Mouse (Mus musculus) intestine, embryonic 14.5 days (tissue): ENCODE measurements around the gene Gm11639. TPM values are rescaled to one million over a fixed set of nuclear protein-coding genes. Genes with fewer than 3 reads are reported as not detected.

ENCODE experiments used
- ATAC-seq: fragments of 200-750 bp; cut with Nextera tagmentation; replicated peaks from 2 replicates; pipeline ENCODE4 v1.8.0; 2017; ENCODE audit warnings: low read depth, moderate number of reproducible peaks, moderate TSS enrichment, moderate library complexity; ENCODE audit not compliant: low FRiP score, low TSS enrichment
- DNase-seq: peaks from one replicate; pipeline ENCODE4 v3.0.0-alpha.2; 2018; ENCODE audit warnings: low spot score
- H3K27ac ChIP-seq: fragments of 300-500 bp; sonication (generic); 2 replicates; pipeline ENCODE4 v1.5.1; 2014; ENCODE audit warnings: low read depth, mild to moderate bottlenecking, control low read depth
- H3K27me3 ChIP-seq: fragments of 300-500 bp; sonication (generic); replicated peaks from 2 replicates; pipeline ENCODE4 v1.6.1; 2014; ENCODE audit warnings: low read length, control low read depth; ENCODE audit not compliant: control insufficient read depth, insufficient read depth
- H3K36me3 ChIP-seq: fragments of 300-500 bp; sonication (generic); 2 replicates; pipeline ENCODE4 v1.6.1; 2014; ENCODE audit warnings: low read length, control low read depth; ENCODE audit not compliant: control insufficient read depth, insufficient read depth
- H3K4me1 ChIP-seq: fragments of 300-500 bp; sonication (generic); replicated peaks from 2 replicates; pipeline ENCODE4 v1.6.1; 2014; ENCODE audit warnings: low read length, control low read depth, mixed read lengths; ENCODE audit not compliant: control insufficient read depth, insufficient read depth
- H3K4me2 ChIP-seq: fragments of 300-500 bp; sonication (generic); 2 replicates; pipeline ENCODE4 v1.6.1; 2014; ENCODE audit warnings: low read length
- H3K4me3 ChIP-seq: fragments of 300-500 bp; sonication (generic); 2 replicates; pipeline ENCODE4 v1.5.1; 2014; ENCODE audit warnings: low read depth, low read length, control low read depth, mixed read lengths
- H3K9ac ChIP-seq: fragments of 300-500 bp; sonication (generic); 2 replicates; pipeline ENCODE4 v1.6.1; 2014; ENCODE audit warnings: mild to moderate bottlenecking, low read length
- H3K9me3 ChIP-seq: fragments of 300-500 bp; sonication (generic); 2 replicates; pipeline ENCODE4 v1.6.1; 2016; ENCODE audit warnings: low read length, control low read depth; ENCODE audit not compliant: control insufficient read depth
- WGBS: fragments of 180-500 bp; shearing (Covaris S2); extraction: QIAGEN DNeasy Blood & Tissue Kit; methylation state at CpG from one replicate; pipeline ENCODE4 v1.1.7; 2014; 5-methylcytosine and 5-hydroxymethylcytosine counted together
- polyA plus RNA-seq: library from polyadenylated mRNA; unstranded; fragments of >200 nt; fragmentation: Nextera tagmentation; extraction: Ambion mirVana; gene quantifications from 2 replicates; pipeline ENCODE4 v1.2.1, GENCODE M21; 2014

Gene Gm11639
- polyA plus RNA-seq, 1 experiment from 2014 or later = 0.03 TPM

GRCm38 (mm10) chr11:105144508-105145210 is 459.2 kb downstream of the Gm11639 start:
- H3K9me3 ChIP-seq = no peaks in the 10 kb centered on the region
- no peak for ATAC-seq
- WGBS = 68% methylated on average over 11 of the region's 11 CpGs

GRCm38 (mm10) chr11:105145211-105145610 is 459.7 kb downstream of the Gm11639 start:
- H3K27ac ChIP-seq = no peak overlapping the region
- WGBS = 87% methylated on average over 10 of the region's 10 CpGs
- H3K9me3 ChIP-seq = no peaks in the 10 kb centered on the region
- no peak overlapping the region for H3K4me3 ChIP-seq
- ATAC-seq (no peak), DNase-seq (no peak)
- H3K4me2 ChIP-seq = no peak overlapping the region
- no peaks in the 10 kb centered on the region for H3K27me3 ChIP-seq
- H3K36me3 ChIP-seq = peaks cover 8% of the 10 kb centered on the region
- no peak overlapping the region for H3K9ac ChIP-seq
- no peaks in the 10 kb centered on the region for H3K4me1 ChIP-seq

More at GRCm38 (mm10) chr11:105144508-105145210, 459.2 kb downstream of the Gm11639 start:
- peaks cover 13% of the 10 kb centered on the region for H3K36me3 ChIP-seq
- no peak overlapping the region for H3K27ac ChIP-seq
- H3K9ac ChIP-seq = no peak overlapping the region
- H3K4me1 ChIP-seq = no peaks in the 10 kb centered on the region
- H3K4me2 ChIP-seq = no peak overlapping the region
- DNase-seq = no peak
- H3K4me3 ChIP-seq = no peak overlapping the region
- no peaks in the 10 kb centered on the region for H3K27me3 ChIP-seq

DNA sequence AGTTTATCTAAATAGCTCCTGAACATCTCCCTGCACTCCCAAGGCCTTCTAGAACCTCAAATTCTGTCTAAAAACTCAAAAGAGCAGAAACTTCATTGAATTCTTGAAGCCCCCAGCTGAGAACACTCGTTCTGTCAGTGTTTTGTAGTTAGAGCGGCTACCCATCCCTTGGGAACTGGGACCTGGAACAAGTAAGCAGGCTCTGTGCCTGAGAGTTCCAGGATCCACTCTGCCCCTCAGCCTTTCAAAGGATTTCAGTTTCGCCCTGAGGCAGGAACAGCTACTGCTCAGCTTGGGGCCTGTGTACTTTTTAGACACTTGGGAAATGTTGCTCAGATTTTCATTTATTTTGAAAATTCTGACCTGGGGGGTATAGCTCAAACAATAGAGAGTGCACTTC is 461.1 kb downstream of the Gm11639 start, which contains the start of gene Gm10842:
Gene Gm10842, plus strand, starts transcription at position 301 of the 400 bp plus-strand sequence.
- H3K27me3 ChIP-seq = 0 out of 2 replicates have a peak, but pooled peaks cover 5% of the 10 kb centered on the region
- H3K4me2 ChIP-seq = no peak within 1 kb of the TSS
- no peaks in the 10 kb centered on the region for H3K9me3 ChIP-seq
- H3K27ac ChIP-seq = no peak within 1 kb of the TSS
- ATAC-seq (no peak), DNase-seq (no peak)
- 68% methylated on average over 3 of the region's 3 CpGs for WGBS
- H3K4me1 ChIP-seq = no peaks in the 10 kb centered on the region
- H3K4me3 ChIP-seq = no peak within 1 kb of the TSS
- no peak within 1 kb of the TSS for H3K9ac ChIP-seq
- no peaks in the 10 kb centered on the region for H3K36me3 ChIP-seq

- Histone ChIP-seq H3K27me3 (0 out of 2 replicates have a peak, but pooled peaks cover 5% of the 10 kb centered on the region), H3K4me2 (no peak overlapping the region), H3K9me3 (no peaks in the 10 kb centered on the region), H3K27ac (no peak overlapping the region), H3K9ac (no peak overlapping the region), H3K36me3 (no peaks in the 10 kb centered on the region), H3K4me1 (peaks cover 7% of the 10 kb centered on the region), H3K4me3 (no peak overlapping the region)
- 68% methylated on average over 3 of the region's 3 CpGs for WGBS
- ATAC-seq (no peak), DNase-seq (no peak)
Measured at GRCm38 (mm10) chr11:105149353-105149752, 463.8 kb downstream of the Gm11639 start.

DNA sequence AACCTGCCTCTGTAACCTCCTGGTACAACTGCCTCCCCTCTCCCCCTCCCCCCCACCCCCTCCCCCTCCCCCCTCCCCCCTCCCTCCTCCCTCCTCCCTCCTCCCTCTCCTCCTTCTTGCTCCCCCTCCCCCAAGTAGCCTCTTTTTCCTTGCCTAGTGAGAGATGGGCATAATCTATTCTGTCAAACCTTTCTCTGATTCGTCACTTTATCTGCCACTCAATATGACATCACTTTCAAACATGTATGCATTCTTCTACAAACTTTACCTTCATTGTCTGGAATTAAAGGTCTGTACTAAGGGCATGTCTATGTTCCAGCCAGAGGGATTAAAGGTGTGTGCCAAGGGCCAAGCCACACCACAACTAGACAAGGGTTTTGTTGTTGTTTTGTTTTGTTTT is 464.3 kb downstream of the Gm11639 start:
- Histone ChIP-seq H3K36me3 (no peaks in the 10 kb centered on the region), H3K27me3 (0 out of 2 replicates have a peak, but pooled peaks cover 5% of the 10 kb centered on the region), H3K4me3 (no peak overlapping the region), H3K4me1 (peaks cover 7% of the 10 kb centered on the region), H3K9ac (no peak overlapping the region), H3K4me2 (no peak overlapping the region), H3K27ac (no peak overlapping the region), H3K9me3 (no peaks in the 10 kb centered on the region)
- WGBS = 93% methylated on average over 1 of the region's 1 CpGs
- no peak for ATAC-seq
- no peak for DNase-seq

GRCm38 (mm10) chr11:105150691-105151090 is 465.2 kb downstream of the Gm11639 start:
- Histone ChIP-seq H3K4me1 (peaks cover 7% of the 10 kb centered on the region), H3K9ac (no peak overlapping the region), H3K4me3 (no peak overlapping the region), H3K27ac (no peak overlapping the region), H3K27me3 (0 out of 2 replicates have a peak, but pooled peaks cover 5% of the 10 kb centered on the region), H3K9me3 (no peaks in the 10 kb centered on the region), H3K36me3 (no peaks in the 10 kb centered on the region), H3K4me2 (no peak overlapping the region)
- WGBS = 55% methylated on average over 4 of the region's 4 CpGs
- ATAC-seq (no peak), DNase-seq (no peak)

DNA sequence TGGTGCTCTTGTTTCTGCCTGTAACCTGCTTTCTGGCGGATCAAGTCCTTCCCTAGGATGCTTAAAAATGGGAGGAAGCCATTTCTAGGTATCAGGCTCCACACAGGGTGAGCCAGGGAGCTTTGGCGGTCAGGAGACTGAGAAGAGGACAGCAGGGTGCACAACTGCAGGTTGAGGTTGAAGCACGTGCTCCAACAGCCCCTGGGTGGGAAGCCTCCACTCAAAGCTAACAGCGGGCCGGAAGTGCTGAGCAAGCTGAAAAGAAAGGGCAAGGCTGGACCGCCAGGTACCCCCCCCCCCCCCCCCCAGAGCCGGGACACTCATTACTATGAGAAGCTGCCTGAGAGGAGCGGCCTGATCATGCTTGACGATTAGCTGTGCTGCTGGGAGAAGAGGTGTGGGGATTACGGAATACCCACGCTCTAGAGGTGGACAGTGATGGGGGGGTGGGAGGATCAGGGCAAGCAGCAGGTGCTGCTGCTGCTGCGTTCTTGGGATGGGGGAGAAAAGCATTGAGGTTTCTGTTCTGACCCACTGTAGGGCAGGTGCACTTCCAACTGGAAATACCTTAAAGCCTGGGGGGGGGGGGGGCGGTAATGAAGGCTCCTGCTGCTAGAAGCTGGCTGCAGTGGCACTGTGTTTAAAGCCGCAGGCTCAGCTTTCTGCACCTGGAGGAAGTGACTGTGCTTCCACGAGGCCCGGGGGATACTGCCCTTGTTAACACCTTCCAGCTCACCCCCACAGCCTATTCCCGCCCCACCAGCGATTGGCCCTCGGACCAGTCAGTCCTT is 465.9 kb downstream of the Gm11639 start:
- Histone ChIP-seq H3K36me3 (no peaks in the 10 kb centered on the region), H3K27me3 (0 out of 2 replicates have a peak, but pooled peaks cover 5% of the 10 kb centered on the region), H3K4me2 (no peak overlapping the region), H3K4me3 (no peak overlapping the region), H3K4me1 (peaks cover 7% of the 10 kb centered on the region), H3K9me3 (no peaks in the 10 kb centered on the region), H3K9ac (no peak overlapping the region), H3K27ac (no peak overlapping the region)
- WGBS = 21% methylated on average over 18 of the region's 19 CpGs
- no peak for ATAC-seq
- DNase-seq = no peak

DNA sequence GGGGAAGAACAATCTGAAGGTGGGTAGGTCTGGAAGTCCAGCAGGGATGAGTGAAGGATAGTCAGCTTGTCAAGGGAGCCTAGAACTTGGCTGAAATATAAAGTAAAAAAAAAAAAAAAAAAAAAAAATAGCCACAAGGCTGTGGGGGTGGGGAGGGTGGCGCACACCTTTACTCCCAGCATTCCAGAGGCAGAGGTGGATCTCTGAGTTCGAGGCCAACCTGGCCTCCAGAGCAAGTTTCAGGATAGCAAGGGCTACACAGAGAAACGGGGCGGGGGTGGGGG is 466.5 kb downstream of the Gm11639 start:
- Histone ChIP-seq H3K4me1 (peaks cover 7% of the 10 kb centered on the region), H3K9me3 (no peaks in the 10 kb centered on the region), H3K9ac (no peak overlapping the region), H3K4me2 (no peak overlapping the region), H3K27ac (no peak overlapping the region), H3K4me3 (no peak overlapping the region), H3K27me3 (0 out of 2 replicates have a peak, but pooled peaks cover 5% of the 10 kb centered on the region), H3K36me3 (no peaks in the 10 kb centered on the region)
- WGBS = 86% methylated on average over 1 of the region's 4 CpGs
- ATAC-seq = no peak
- no peak for DNase-seq
